In the genomic region with DNA sequence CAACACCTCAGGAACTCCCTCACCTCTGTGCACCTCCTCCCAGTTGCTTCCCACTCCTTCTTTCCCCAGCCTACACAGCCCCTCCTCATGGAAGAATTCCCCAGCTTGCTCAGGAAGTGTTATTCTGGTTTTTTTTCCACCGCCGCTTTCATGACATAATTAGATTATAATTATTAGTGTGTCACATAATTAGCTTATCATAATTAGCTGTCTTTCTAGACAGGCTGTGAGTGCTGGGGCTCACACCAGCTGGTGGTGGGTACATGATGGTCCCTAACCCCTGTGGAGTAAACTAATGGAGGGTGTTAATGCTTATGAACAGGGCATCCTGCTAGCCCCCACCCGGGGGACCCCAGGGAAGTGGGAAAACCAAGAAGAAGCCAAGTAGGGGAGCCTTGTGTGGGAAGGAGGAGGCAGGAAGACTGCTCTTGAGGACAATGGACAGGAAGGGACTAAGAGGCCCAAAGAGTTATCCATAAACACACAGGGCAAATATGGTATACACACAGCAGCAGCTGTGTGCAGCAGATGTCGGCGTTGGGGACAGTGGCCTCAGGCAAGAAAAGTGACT, we compare ENCODE assay signal across 11 mouse cellular contexts. TPM values are rescaled to one million over a fixed set of nuclear protein-coding genes. Genes with fewer than 3 reads are reported as not detected.
DNase-seq lines count a peak whose midpoint lies in the region; ATAC-seq and TF ChIP-seq lines count a peak whose summit lies in the region.
"Had no signal": no experiment of that assay in that cellular context is flagged by ENCODE, and none has a peak within 500 bp of the region (broad histone marks: within the 10 kb centered on the region; RNA-seq: fewer than 3 reads in every experiment).

No protein-coding gene starts in this region.

- H3K9ac ChIP-seq in kidney, postnatal 0 days (ENCODE audit: low read depth, low read length) = no peak overlapping the region
- no peak overlapping the region for H3K9ac ChIP-seq in lung, postnatal 0 days (replicated peaks; ENCODE audit: low read depth)
- no peak overlapping the region for H3K9ac ChIP-seq in stomach, embryonic 15.5 days
- H3K9ac ChIP-seq: liver, embryonic 15.5 days had no signal

- TF ChIP-seq POLR2A in kidney, adult 2 months (IDR thresholded peaks at IDR 0.05; ENCODE audit: low read depth, low read length) = no peak

- no peak overlapping the region for H3K4me3 ChIP-seq in kidney, postnatal 0 days (replicated peaks; ENCODE audit: low read depth, low read length)
- H3K4me3 ChIP-seq in kidney, adult 2 months (ENCODE audit: insufficient read depth, low read depth, low read length) = no peak overlapping the region
- no peak overlapping the region for H3K4me3 ChIP-seq in lung, postnatal 0 days (ENCODE audit: low read depth, low read length)
- H3K4me3 ChIP-seq in stomach, embryonic 15.5 days (replicated peaks) = no peak overlapping the region
- H3K4me3 ChIP-seq: erythroblast, embryonic 14.5 days; liver, embryonic 15.5 days had no signal

- no peaks in the 10 kb centered on the region for H3K4me1 ChIP-seq in kidney, postnatal 0 days (replicated peaks; ENCODE audit: insufficient read depth, low read length)
- H3K4me1 ChIP-seq in kidney, adult 2 months (ENCODE audit: control insufficient read depth, insufficient read depth, low read length) = no peaks in the 10 kb centered on the region
- H3K4me1 ChIP-seq in lung, postnatal 0 days (ENCODE audit: insufficient read depth, low read depth, low read length) = peaks cover 21% of the 10 kb centered on the region; the same call in 1 of the 2 replicates
- H3K4me1 ChIP-seq in stomach, embryonic 15.5 days = peaks cover 7% of the 10 kb centered on the region; the same call in 1 of the 2 replicates
- H3K4me1 ChIP-seq: liver, embryonic 15.5 days had no signal

- no peak overlapping the region for H3K27ac ChIP-seq in kidney, postnatal 0 days
- no peak overlapping the region for H3K27ac ChIP-seq in kidney, adult 2 months (ENCODE audit: insufficient read depth, low read depth, low read length)
- peak overlapping the region; percentile 85 for H3K27ac ChIP-seq in lung, postnatal 0 days (ENCODE audit: low read length)
- peak overlapping the region; percentile 64 for H3K27ac ChIP-seq in stomach, embryonic 15.5 days
- H3K27ac ChIP-seq: liver, embryonic 15.5 days had no signal

- no peak for TF ChIP-seq CTCF in kidney, postnatal 0 days (IDR thresholded peaks at IDR 0.05; ENCODE audit: low read depth)
- no peak for TF ChIP-seq CTCF in kidney, adult 2 months (conservative IDR thresholded peaks at IDR 0.05; ENCODE audit: insufficient read depth, insufficient read length, low read depth, low read length)
- no peak for TF ChIP-seq CTCF in lung, postnatal 0 days (IDR thresholded peaks at IDR 0.05)

- DNase-seq in kidney, postnatal 0 days (ENCODE audit: low spot score) = no peak
- no peak for DNase-seq in kidney, adult 2 months
- peak; percentile 4 for DNase-seq in forelimb bud, embryonic 11.5 days (ENCODE audit: low read depth, low spot score)
- DNase-seq in lung, postnatal 0 days (ENCODE audit: low spot score) = peak; percentile 75
- no peak for DNase-seq in cerebellum, postnatal 25 days
- DNase-seq: kidney, postnatal 10 days had no signal

- TF ChIP-seq EP300 in lung, postnatal 0 days (IDR thresholded peaks at IDR 0.05) = peak; percentile 94

- WGBS in kidney, postnatal 0 days = 40% methylated on average over 5 of the region's 5 CpGs
- WGBS in kidney, adult 2 months = 46% methylated on average over 5 of the region's 5 CpGs
- 30% methylated on average over 5 of the region's 5 CpGs for WGBS in lung, postnatal 0 days
- WGBS in stomach, embryonic 15.5 days = 34% methylated on average over 5 of the region's 5 CpGs

- no peak overlapping the region for H3K4me2 ChIP-seq in kidney, postnatal 0 days (ENCODE audit: low read length)
- H3K4me2 ChIP-seq in lung, postnatal 0 days (replicated peaks; ENCODE audit: low read depth, low read length) = peak overlapping the region; percentile 19; the same call in 1 of the 2 replicates
- no peak overlapping the region for H3K4me2 ChIP-seq in stomach, embryonic 15.5 days
- H3K4me2 ChIP-seq: liver, embryonic 15.5 days had no signal

- H3K36me3 ChIP-seq in kidney, postnatal 0 days (ENCODE audit: insufficient read depth, low read length) = no peaks in the 10 kb centered on the region
- H3K36me3 ChIP-seq in kidney, adult 2 months (ENCODE audit: control insufficient read depth, insufficient read depth, low read length) = no peaks in the 10 kb centered on the region
- H3K36me3 ChIP-seq in lung, postnatal 0 days (ENCODE audit: insufficient read depth, low read length) = no peaks in the 10 kb centered on the region
- H3K36me3 ChIP-seq in stomach, embryonic 15.5 days = no peaks in the 10 kb centered on the region
- H3K36me3 ChIP-seq: liver, embryonic 15.5 days had no signal

- H3K9me3 ChIP-seq in kidney, postnatal 0 days (replicated peaks; ENCODE audit: low read length) = no peaks in the 10 kb centered on the region
- no peaks in the 10 kb centered on the region for H3K9me3 ChIP-seq in lung, postnatal 0 days (ENCODE audit: low read length)
- no peaks in the 10 kb centered on the region for H3K9me3 ChIP-seq in stomach, embryonic 15.5 days
- H3K9me3 ChIP-seq: liver, embryonic 15.5 days had no signal

- ATAC-seq in kidney, postnatal 0 days (replicated peaks; ENCODE audit: low FRiP score, low read depth) = 0 out of 2 replicates have a peak, but pooled peaks have one; percentile 10
- peak; percentile 89 for ATAC-seq in lung, postnatal 0 days
- ATAC-seq in stomach, embryonic 15.5 days (ENCODE audit: insufficient read depth, low FRiP score, low read depth) = peak; percentile 48; the same call in 1 of the 2 replicates
- no peak for ATAC-seq in erythroblast, adult 5-6 weeks (replicated peaks; ENCODE audit: low FRiP score, poor library complexity, severe bottlenecking)

- no peaks in the 10 kb centered on the region for H3K27me3 ChIP-seq in kidney, postnatal 0 days (ENCODE audit: insufficient read depth, low read length)
- no peaks in the 10 kb centered on the region for H3K27me3 ChIP-seq in kidney, adult 2 months (replicated peaks; ENCODE audit: control insufficient read depth, insufficient read depth, low read length)
- H3K27me3 ChIP-seq in lung, postnatal 0 days (replicated peaks; ENCODE audit: insufficient read depth, low read length) = no peaks in the 10 kb centered on the region
- no peaks in the 10 kb centered on the region for H3K27me3 ChIP-seq in stomach, embryonic 15.5 days (replicated peaks)
- H3K27me3 ChIP-seq: liver, embryonic 15.5 days had no signal

RNA-seq across cellular contexts. Expression of gene Slc24a4, which starts 38.2 kb away (rescaled TPM):
- not detected in 2 replicates for polyA plus RNA-seq in kidney, postnatal 0 days (2015; fragmentation: Nextera tagmentation; extraction: Ambion mirVana)
- 0.05 and 0.11 TPM in 2 replicates for polyA plus RNA-seq in kidney, adult 2 months (2012; rRNA removed)
- 10.2 and 10.7 TPM in 2 replicates for polyA plus RNA-seq in lung, postnatal 0 days (2015; fragmentation: Nextera tagmentation; extraction: Ambion mirVana)
- polyA plus RNA-seq in stomach, embryonic 15.5 days (2015; fragmentation: Nextera tagmentation; extraction: Ambion mirVana) = 0.49 and 0.62 TPM in 2 replicates
- total RNA-seq in erythroblast, adult 5-6 weeks (2015; ENCODE audit: low replicate concordance) = not detected in 2 replicates
- total RNA-seq in erythroblast, adult 5-6 weeks (2017; ENCODE audit: low replicate concordance) = not detected in 2 replicates
- total RNA-seq: MEL had no signal
- polyA plus RNA-seq: erythroblast, embryonic 14.5 days had no signal

Comparison
In these comparisons a context has a peak if more than half of its experiments do, and no peak if none do; other contexts are left out.
1. DNase-seq: peak in forelimb bud, embryonic 11.5 days (single experiment) and lung, postnatal 0 days (single experiment); none in kidney, postnatal 0 days (single experiment), kidney, adult 2 months (single experiment) and cerebellum, postnatal 25 days (0 of 2).
2. H3K27ac ChIP-seq: peak in lung, postnatal 0 days (single experiment) and stomach, embryonic 15.5 days (single experiment); none in kidney, postnatal 0 days (single experiment) and kidney, adult 2 months (single experiment).